Mouse (Mus musculus): Measurements from ENCODE around the gene Rab10.

- TF ChIP-seq EP300 (IDR thresholded peaks at IDR 0.05; ENCODE audit: low read depth), result peak; percentile 43; the same call in 1 of the 2 replicates
- TF ChIP-seq CTCF (IDR thresholded peaks at IDR 0.05; ENCODE audit: low read depth), result no peak
Measured at GRCm38 (mm10) chr12:3291849-3292248, 17.9 kb downstream of the Rab10 start.
